Mouse (Mus musculus) C2C12 (cell line): ENCODE measurements at regions not wholly inside any gene's neighbourhood (a gene's known extent, or its start where the extent isn't known, plus 50 kb on each side); places are given as distances from the start of the nearest gene placed in this dataset.

Experiments
- CTCF ChIP-seq: IDR thresholded peaks from one replicate; pipeline ENCODE4 v1.5.1; 2011; ENCODE audit not compliant: control insufficient read depth, insufficient read depth, insufficient read length
- MAX ChIP-seq: IDR thresholded peaks from one replicate; pipeline ENCODE4 v1.6.1; 2011; ENCODE audit warnings: mild to moderate bottlenecking, control low read depth

GRCm38 (mm10) chr16:84583323-84583722, 68.4 kb downstream of the A730009L09Rik start:
- TF ChIP-seq CTCF: no peak
- TF ChIP-seq MAX: no peak
